In the genomic region with DNA sequence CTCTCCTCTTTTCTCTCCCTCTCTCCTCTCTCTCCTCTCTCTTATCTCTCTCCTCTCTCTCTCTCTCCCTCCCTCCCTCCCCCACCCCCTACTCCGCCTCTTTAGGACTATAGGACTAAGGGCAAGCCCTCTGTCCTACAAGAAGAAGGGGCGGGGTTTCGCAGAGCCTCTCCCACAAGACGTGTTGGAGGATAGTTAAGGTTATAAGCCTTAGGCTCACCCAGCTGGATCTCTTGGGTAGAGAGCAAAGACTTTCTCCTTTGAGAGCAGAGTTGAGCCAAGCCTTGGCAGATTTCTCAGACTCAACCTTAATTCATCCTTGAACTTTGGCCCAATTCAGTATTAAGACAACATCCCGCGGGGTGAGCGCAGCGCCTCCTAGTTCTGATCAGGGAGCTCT, we compare ENCODE assay signal across 24 mouse cellular contexts. TPM values are rescaled to one million over a fixed set of nuclear protein-coding genes. Genes with fewer than 3 reads are reported as not detected.
DNase-seq lines count a peak whose midpoint lies in the region; ATAC-seq and TF ChIP-seq lines count a peak whose summit lies in the region.
"Had no signal": no experiment of that assay in that cellular context is flagged by ENCODE, and none has a peak within 500 bp of the region (broad histone marks: within the 10 kb centered on the region; RNA-seq: fewer than 3 reads in every experiment).

No protein-coding gene starts in this region.

- H3K4me3 ChIP-seq in kidney, embryonic 15.5 days (replicated peaks): no peak overlapping the region
- H3K4me3 ChIP-seq in MEL (ENCODE audit: control insufficient read depth in 1 of 2, insufficient read depth in 1 of 2, low read depth in 2 of 2, low read length in 2 of 2): no peak overlapping the region
- H3K4me3 ChIP-seq in brown adipose tissue, adult 24 weeks (ENCODE audit: insufficient read depth, low read depth, low read length): no peak overlapping the region
- no peak overlapping the region for H3K4me3 ChIP-seq in liver, embryonic 15.5 days (replicated peaks)
- H3K4me3 ChIP-seq: hindbrain, embryonic 15.5 days; limb, embryonic 15.5 days; midbrain, embryonic 15.5 days; neural tube, embryonic 12.5 days had no signal

- no peak for TF ChIP-seq EP300 in MEL (IDR thresholded peaks at IDR 0.05; ENCODE audit: low read depth in 1 of 2, low read length in 2 of 2)

- H3K36me3 ChIP-seq in kidney, embryonic 15.5 days: no peaks in the 10 kb centered on the region
- peaks cover 0 to 42% of the 10 kb centered on the region in 2 experiments; a peak in 2 of 4 replicates for H3K36me3 ChIP-seq in MEL (ENCODE audit: control insufficient read depth in 1 of 2, insufficient read depth in 2 of 2, low read length in 2 of 2)
- no peaks in the 10 kb centered on the region for H3K36me3 ChIP-seq in liver, embryonic 15.5 days (replicated peaks)
- H3K36me3 ChIP-seq: hindbrain, embryonic 15.5 days; limb, embryonic 15.5 days; midbrain, embryonic 15.5 days; neural tube, embryonic 12.5 days had no signal

- H3K27ac ChIP-seq in kidney, embryonic 15.5 days: no peak overlapping the region
- no peak overlapping the region for H3K27ac ChIP-seq in MEL (ENCODE audit: control insufficient read depth, low read depth, low read length)
- peak overlapping the region; percentile 84 for H3K27ac ChIP-seq in brown adipose tissue, adult 24 weeks (replicated peaks; ENCODE audit: low read depth, low read length)
- no peak overlapping the region for H3K27ac ChIP-seq in liver, embryonic 15.5 days (replicated peaks)
- H3K27ac ChIP-seq: hindbrain, embryonic 15.5 days; limb, embryonic 15.5 days; midbrain, embryonic 15.5 days; neural tube, embryonic 12.5 days had no signal

- no peaks in the 10 kb centered on the region; the same call in 1 of the 2 replicates for H3K79me2 ChIP-seq in MEL (ENCODE audit: control insufficient read depth, insufficient read depth, low read length, poor library complexity)

- no peaks in the 10 kb centered on the region for H3K27me3 ChIP-seq in kidney, embryonic 15.5 days
- H3K27me3 ChIP-seq in MEL (ENCODE audit: control insufficient read depth in 1 of 2, insufficient read depth in 2 of 2, low read length in 2 of 2): no peaks in the 10 kb centered on the region
- no peaks in the 10 kb centered on the region for H3K27me3 ChIP-seq in liver, embryonic 15.5 days
- H3K27me3 ChIP-seq: hindbrain, embryonic 15.5 days; limb, embryonic 15.5 days; midbrain, embryonic 15.5 days; neural tube, embryonic 12.5 days; Patski had no signal

- WGBS in kidney, embryonic 15.5 days: 59% methylated on average over 8 of the region's 8 CpGs
- WGBS in liver, embryonic 15.5 days (ENCODE audit: insufficient replicate concordance): 55% methylated on average over 8 of the region's 8 CpGs

- H3K9me3 ChIP-seq in kidney, embryonic 15.5 days (replicated peaks): no peaks in the 10 kb centered on the region
- H3K9me3 ChIP-seq in MEL (replicated peaks; ENCODE audit: insufficient read depth, low read length): no peaks in the 10 kb centered on the region
- no peaks in the 10 kb centered on the region for H3K9me3 ChIP-seq in liver, embryonic 15.5 days (replicated peaks)
- H3K9me3 ChIP-seq: hindbrain, embryonic 15.5 days; limb, embryonic 15.5 days; midbrain, embryonic 15.5 days; neural tube, embryonic 12.5 days had no signal

- no peak for TF ChIP-seq POLR2A in MEL (IDR thresholded peaks at IDR 0.05; ENCODE audit: control insufficient read depth in 1 of 2, insufficient read depth in 1 of 2, low read depth in 1 of 2, low read length in 2 of 2, poor library complexity in 1 of 2)

- no peak overlapping the region for H3K9ac ChIP-seq in kidney, embryonic 15.5 days
- no peak overlapping the region for H3K9ac ChIP-seq in MEL (ENCODE audit: control insufficient read depth, low read depth, low read length, poor library complexity, severe bottlenecking)
- no peak overlapping the region for H3K9ac ChIP-seq in liver, embryonic 15.5 days
- H3K9ac ChIP-seq: hindbrain, embryonic 15.5 days; limb, embryonic 15.5 days; lung, embryonic 14.5 days; midbrain, embryonic 15.5 days; neural tube, embryonic 12.5 days had no signal

- no peak for TF ChIP-seq RAD21 in MEL (IDR thresholded peaks at IDR 0.05; ENCODE audit: low read depth, low read length)

- peak; percentile 22 for DNase-seq in kidney, adult 9 months
- peak; percentile 52 for DNase-seq in MEL (ENCODE audit: low read depth, low spot score)
- no peak for DNase-seq in yolk sac, embryonic 10.5 days (ENCODE audit: low spot score)
- DNase-seq in thymus, postnatal 0 days (ENCODE audit: low spot score): no peak
- DNase-seq: cerebellum, adult 2 months; cerebellum, postnatal 36 days; embryo, embryonic 11 days; kidney, adult 2 months; kidney, postnatal 14 days; left cerebral cortex, postnatal 4 days; lung, embryonic 14.5 days; thymus, postnatal 36 days had no signal

- no peak overlapping the region for H3K4me2 ChIP-seq in kidney, embryonic 15.5 days
- H3K4me2 ChIP-seq in liver, embryonic 15.5 days: 0 out of 2 replicates have a peak overlapping the region, but pooled peaks have one; percentile 2
- H3K4me2 ChIP-seq: hindbrain, embryonic 15.5 days; limb, embryonic 15.5 days; lung, embryonic 14.5 days; midbrain, embryonic 15.5 days; neural tube, embryonic 12.5 days had no signal

- peaks cover 7% of the 10 kb centered on the region for H3K4me1 ChIP-seq in kidney, embryonic 15.5 days
- peaks cover 27 to 39% of the 10 kb centered on the region in 2 experiments for H3K4me1 ChIP-seq in MEL (ENCODE audit: control insufficient read depth in 1 of 2, insufficient read depth in 2 of 2, low read length in 2 of 2)
- peaks cover 4% of the 10 kb centered on the region; the same call in 1 of the 2 replicates for H3K4me1 ChIP-seq in brown adipose tissue, adult 24 weeks (ENCODE audit: control insufficient read depth, insufficient read depth, insufficient read length, low read length)
- H3K4me1 ChIP-seq in liver, embryonic 15.5 days (replicated peaks): peaks cover 79% of the 10 kb centered on the region
- H3K4me1 ChIP-seq: neural tube, embryonic 12.5 days had no signal

- no peak for ATAC-seq in kidney, embryonic 15.5 days (replicated peaks; ENCODE audit: low FRiP score)
- ATAC-seq in liver, embryonic 15.5 days (ENCODE audit: insufficient read depth): no peak
- ATAC-seq: forebrain, embryonic 14.5 days; midbrain, embryonic 15.5 days; Patski had no signal

- TF ChIP-seq CTCF in MEL (IDR thresholded peaks at IDR 0.05 in 2 of 3, conservative IDR thresholded peaks at IDR 0.05 in 1 of 3; ENCODE audit: control insufficient read depth in 1 of 3, insufficient read depth in 1 of 3, low read depth in 2 of 3, low read length in 3 of 3, poor library complexity in 1 of 3, severe bottlenecking in 1 of 3): no peak

TF ChIP-seq in MEL, 35 proteins besides CTCF, POLR2A, EP300 and RAD21 (continues in another document):
- TF ChIP-seq ELF1 (IDR thresholded peaks at IDR 0.05; ENCODE audit: low read depth, low read length): no peak
- no peak for TF ChIP-seq HCFC1 (IDR thresholded peaks at IDR 0.05; ENCODE audit: low read depth, low read length)
- TF ChIP-seq ZNF384 (IDR thresholded peaks at IDR 0.05; ENCODE audit: low read depth, low read length): no peak
- TF ChIP-seq GABPA (IDR thresholded peaks at IDR 0.05; ENCODE audit: low read depth, low read length): no peak
- no peak for TF ChIP-seq UBTF (IDR thresholded peaks at IDR 0.05; ENCODE audit: borderline replicate concordance, insufficient read depth, low read depth, low read length)
- TF ChIP-seq ETS1 (IDR thresholded peaks at IDR 0.05; ENCODE audit: low read depth, low read length): no peak
- 0 out of 2 replicates have a peak, but pooled peaks have one; percentile 15 for TF ChIP-seq TBP (IDR thresholded peaks at IDR 0.05; ENCODE audit: low read depth, low read length)

RNA-seq across cellular contexts. Expression of a gene that starts 4.2 kb away (rescaled TPM):
- 171 and 186 TPM in 2 replicates for polyA plus RNA-seq in kidney, embryonic 15.5 days (2015; fragmentation: Nextera tagmentation; extraction: Ambion mirVana)
- 60.4 and 73.1 TPM in 2 replicates for total RNA-seq in MEL (2012; rRNA removed)
- polyA plus RNA-seq in MEL (2012; ENCODE audit: insufficient read depth in 1 of 2, insufficient read length in 2 of 2, low read depth in 1 of 2, low replicate concordance in 2 of 2, missing spikeins in 1 of 2): 10 to 100 TPM in 1 of 2 experiments, not detected in 1; 91.1 TPM
- polyA plus RNA-seq in brown adipose tissue, adult 24 weeks (2012; ENCODE audit: insufficient read depth, insufficient read length, missing spikeins): 689 and 913 TPM in 2 replicates
- 83.5 and 107 TPM in 2 replicates for polyA plus RNA-seq in liver, embryonic 15.5 days (2015; fragmentation: Nextera tagmentation; extraction: Ambion mirVana)
- polyA plus RNA-seq in thymus, postnatal 0 days (2015; fragmentation: Nextera tagmentation; extraction: Ambion mirVana): 228 and 249 TPM in 2 replicates

RNA-seq across cellular contexts. Expression of a gene that starts 17.9 kb away (rescaled TPM):
- 106 and 107 TPM in 2 replicates for polyA plus RNA-seq in kidney, embryonic 15.5 days (2015; fragmentation: Nextera tagmentation; extraction: Ambion mirVana)
- 63.0 and 67.7 TPM in 2 replicates for total RNA-seq in MEL (2012; rRNA removed)
- polyA plus RNA-seq in MEL (2012; ENCODE audit: insufficient read depth in 1 of 2, insufficient read length in 2 of 2, low read depth in 1 of 2, low replicate concordance in 2 of 2, missing spikeins in 1 of 2): 10 to 100 TPM in 1 of 2 experiments, not detected in 1; 87.1 TPM
- 23.5 and 26.2 TPM in 2 replicates for polyA plus RNA-seq in brown adipose tissue, adult 24 weeks (2012; ENCODE audit: insufficient read depth, insufficient read length, missing spikeins)
- polyA plus RNA-seq in liver, embryonic 15.5 days (2015; fragmentation: Nextera tagmentation; extraction: Ambion mirVana): 31.9 and 32.1 TPM in 2 replicates
- polyA plus RNA-seq in thymus, postnatal 0 days (2015; fragmentation: Nextera tagmentation; extraction: Ambion mirVana): 86.5 and 93.0 TPM in 2 replicates

RNA-seq across cellular contexts. Expression of a gene that starts 27.1 kb away (rescaled TPM):
- 39.0 and 42.7 TPM in 2 replicates for polyA plus RNA-seq in kidney, embryonic 15.5 days (2015; fragmentation: Nextera tagmentation; extraction: Ambion mirVana)
- total RNA-seq in MEL (2012; rRNA removed): 32.2 and 33.3 TPM in 2 replicates
- 10 to 100 TPM in 1 of 2 experiments, not detected in 1; 48.8 TPM for polyA plus RNA-seq in MEL (2012; ENCODE audit: insufficient read depth in 1 of 2, insufficient read length in 2 of 2, low read depth in 1 of 2, low replicate concordance in 2 of 2, missing spikeins in 1 of 2)
- not detected in 2 replicates for polyA plus RNA-seq in brown adipose tissue, adult 24 weeks (2012; ENCODE audit: insufficient read depth, insufficient read length, missing spikeins)
- 26.5 and 31.0 TPM in 2 replicates for polyA plus RNA-seq in liver, embryonic 15.5 days (2015; fragmentation: Nextera tagmentation; extraction: Ambion mirVana)
- 36.9 TPM in 2 replicates for polyA plus RNA-seq in thymus, postnatal 0 days (2015; fragmentation: Nextera tagmentation; extraction: Ambion mirVana)
- total RNA-seq: gastrocnemius, adult 8-10 months; heart, adult 18-20 months; layer of hippocampus, adult 18-20 months had no signal

RNA-seq across cellular contexts. Expression of a gene that starts 37.7 kb away (rescaled TPM):
- polyA plus RNA-seq in kidney, embryonic 15.5 days (2015; fragmentation: Nextera tagmentation; extraction: Ambion mirVana): 256 and 259 TPM in 2 replicates
- 139 and 185 TPM in 2 replicates for total RNA-seq in MEL (2012; rRNA removed)
- 100 to 1,000 TPM; 229 to 682 TPM for polyA plus RNA-seq in MEL (2012; ENCODE audit: insufficient read depth in 1 of 2, insufficient read length in 2 of 2, low read depth in 1 of 2, low replicate concordance in 2 of 2, missing spikeins in 1 of 2)
- polyA plus RNA-seq in brown adipose tissue, adult 24 weeks (2012; ENCODE audit: insufficient read depth, insufficient read length, missing spikeins): not detected in 2 replicates
- 221 and 222 TPM in 2 replicates for polyA plus RNA-seq in liver, embryonic 15.5 days (2015; fragmentation: Nextera tagmentation; extraction: Ambion mirVana)
- 223 and 233 TPM in 2 replicates for polyA plus RNA-seq in thymus, postnatal 0 days (2015; fragmentation: Nextera tagmentation; extraction: Ambion mirVana)

Comparison
In these comparisons a context has a peak if more than half of its experiments do, and no peak if none do; other contexts are left out.
1. DNase-seq: peak in kidney, adult 9 months (single experiment) and MEL (single experiment); none in yolk sac, embryonic 10.5 days (single experiment) and thymus, postnatal 0 days (single experiment).